Mouse (Mus musculus): ENCODE measurements around the gene Zfp764.

DNA sequence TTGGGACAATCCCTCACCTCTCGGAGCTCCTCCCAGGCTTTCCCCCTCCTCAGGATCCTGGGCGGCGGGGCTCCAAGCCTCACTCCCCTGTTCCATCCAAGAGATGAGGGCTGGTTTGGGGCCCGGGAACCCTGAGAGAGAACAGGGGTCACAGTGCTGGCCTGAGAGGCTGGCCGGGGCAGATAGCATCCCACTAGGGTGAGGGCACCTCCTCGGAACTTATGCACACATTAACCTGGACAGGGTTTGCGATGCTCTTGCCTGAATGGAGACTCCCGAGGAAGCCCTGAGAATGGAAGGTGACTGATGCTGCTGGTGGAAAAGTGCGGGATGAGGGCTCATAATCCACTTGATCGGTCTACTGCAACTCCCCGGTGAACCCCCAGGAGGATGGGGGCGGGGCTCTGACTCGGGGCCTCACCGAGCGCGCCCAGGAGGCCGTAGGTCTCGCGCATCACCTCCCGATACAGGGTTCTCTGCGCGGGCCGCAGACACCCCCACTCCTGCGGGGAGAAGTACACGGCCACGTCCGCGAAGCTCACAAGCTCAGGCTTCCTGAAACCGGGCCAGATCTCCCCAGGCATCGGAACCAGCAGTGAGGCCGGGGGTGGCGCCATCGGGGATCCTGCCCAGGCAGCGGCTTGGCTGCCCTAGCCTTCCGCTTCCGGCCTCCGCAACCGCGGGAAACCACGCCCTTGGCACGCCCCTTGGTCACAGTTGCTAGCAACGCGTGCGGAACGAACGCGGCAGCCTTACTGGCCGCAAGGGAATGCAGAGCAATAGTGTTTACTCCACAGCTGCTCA is 15.0 kb upstream of the Zfp764 start, which contains the start of gene Zfp688:
- TF ChIP-seq CTCF (IDR thresholded peaks at IDR 0.05; ENCODE audit: low read depth, low read length) (no peak), POLR2A (IDR thresholded peaks at IDR 0.05; ENCODE audit: borderline replicate concordance, low read depth, low read length) (no peak)

Measured in bone marrow macrophage, adult 2 months (primary cell).